Mouse (Mus musculus) E14TG2a.4 (cell line): Measurements from ENCODE around the gene Hist1h2br.

ENCODE experiments used
- CTCF ChIP-seq: conservative IDR thresholded peaks from 2 replicates; pipeline ENCODE4 v1.5.1; 2014; ENCODE audit warnings: low read length
- NANOG ChIP-seq: IDR thresholded peaks from 2 replicates; pipeline ENCODE4 v1.6.1; 2014; ENCODE audit warnings: borderline replicate concordance, low read length, mixed read lengths

GRCm38 (mm10) chr13:21784311-21784710, 49.2 kb upstream of the Hist1h2br start:
- no peak for TF ChIP-seq CTCF
- no peak for TF ChIP-seq NANOG
